Mouse (Mus musculus) B cell, adult 2 months (primary cell): Measurements from ENCODE around the gene Ston1.

Source experiments
- DNase-seq, 2 experiments: peaks; one replicate each; pipeline ENCODE4 v3.0.0; 2022

Gene Ston1

DNA sequence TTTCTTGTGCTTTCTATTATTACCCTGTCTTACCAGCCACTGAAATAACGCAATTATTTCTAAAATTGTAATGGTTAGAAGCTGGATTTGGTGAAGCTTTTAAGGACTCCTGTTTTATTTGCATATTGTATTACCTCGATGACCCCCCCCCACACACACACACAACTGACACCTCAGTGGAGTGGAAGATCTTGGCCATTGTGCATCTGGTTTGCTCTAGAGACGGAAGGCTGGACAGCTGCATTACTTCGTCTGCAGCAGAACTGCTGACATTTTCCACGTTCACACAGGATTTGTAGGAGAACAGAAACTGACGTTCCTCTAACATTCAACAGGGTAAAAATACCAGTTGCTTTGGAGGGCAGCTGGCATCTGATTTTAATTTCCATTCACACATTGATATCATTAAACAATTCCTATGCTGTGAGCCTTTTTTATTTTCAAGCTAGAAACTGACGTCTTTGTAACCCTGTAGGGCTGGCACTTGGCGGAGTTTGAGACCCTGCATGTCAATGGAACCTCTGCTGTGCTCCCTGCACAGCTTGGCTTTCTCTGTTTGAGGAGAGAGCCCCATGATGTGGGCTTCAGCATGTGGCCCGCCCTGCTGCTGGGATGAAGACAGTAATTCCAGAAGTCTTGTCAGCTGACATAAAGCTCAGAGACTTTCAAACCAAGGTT, 99.3 kb downstream of the Ston1 start:
- DNase-seq = no peak

- DNase-seq = peak; percentile 5 to 7
Observed at GRCm38 (mm10) chr17:88700901-88701300, 103.4 kb downstream of the Ston1 start.

GRCm38 (mm10) chr17:88702345-88702744, 104.9 kb downstream of the Ston1 start:
- DNase-seq = no peak

DNA sequence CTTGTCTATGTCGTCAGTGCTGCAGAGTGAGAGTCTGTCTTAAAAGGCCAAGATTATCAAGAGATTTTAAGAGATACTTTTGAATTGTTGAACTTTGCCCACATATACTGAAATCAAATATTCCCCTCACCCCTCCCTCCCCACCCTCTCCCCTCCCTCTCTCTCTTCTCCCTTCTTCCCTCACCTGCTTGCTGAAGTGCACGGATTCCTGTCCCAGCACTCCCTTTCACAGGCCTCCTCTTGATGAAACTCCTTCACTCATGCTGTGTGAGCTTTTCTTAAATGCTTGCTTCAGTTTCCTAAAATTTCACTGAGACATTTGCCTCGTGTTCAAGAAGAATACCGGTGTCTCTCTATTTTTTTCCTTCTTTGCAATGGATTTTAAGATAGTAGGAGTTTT, 105.6 kb downstream of the Ston1 start:
- no peak for DNase-seq

DNA sequence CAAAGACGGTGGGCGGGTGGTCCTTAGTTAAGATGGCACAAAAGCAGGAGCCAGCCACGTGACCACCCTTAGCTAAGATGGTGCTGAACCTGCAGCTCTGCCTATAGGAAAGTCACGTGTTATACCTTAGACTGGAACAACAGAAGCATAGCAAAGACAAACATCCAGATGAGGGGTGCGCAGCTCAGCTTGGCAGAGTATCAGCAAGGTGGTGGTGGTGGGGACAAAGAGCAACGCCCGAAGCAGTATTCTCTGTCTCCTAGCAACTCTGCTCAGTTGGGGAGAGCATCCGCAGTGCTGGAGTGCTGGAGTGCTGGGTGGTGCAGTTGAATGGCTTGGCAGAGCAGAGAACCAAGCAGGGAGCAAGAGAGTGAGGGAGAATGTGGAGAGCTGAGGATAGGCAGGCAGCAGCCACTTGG, 108.8 kb downstream of the Ston1 start:
- no peak for DNase-seq
